ENCODE assay signal across 8 mouse cellular contexts in genomic region chr12:87413179-87413790, GRCm38 (mm10). TPM values are rescaled to one million over a fixed set of nuclear protein-coding genes. Genes with fewer than 3 reads are reported as not detected.
A peak's percentile ranks its signal among the peaks of the same experiment; 100 is the strongest.
DNase-seq lines count a peak whose midpoint lies in the region; ATAC-seq and TF ChIP-seq lines count a peak whose summit lies in the region.

No protein-coding gene starts in this region.

- H3K4me1 ChIP-seq in heart, embryonic 11.5 days (ENCODE audit: control insufficient read depth, insufficient read depth, low read length): 0 out of 2 replicates have a peak, but pooled peaks cover 3% of the 10 kb centered on the region
- no peaks in the 10 kb centered on the region for H3K4me1 ChIP-seq in midbrain, embryonic 14.5 days (ENCODE audit: control insufficient read depth, insufficient read depth, low read length)
- peaks cover 11% of the 10 kb centered on the region; the same call in 1 of the 2 replicates for H3K4me1 ChIP-seq in small intestine, adult 2 months (ENCODE audit: control insufficient read depth, insufficient read depth, insufficient read length, low read length)

- intact Hi-C loops in left cerebral cortex, postnatal 4 days (cut with DNase I): no loop called here

- WGBS in heart, embryonic 11.5 days (ENCODE audit: insufficient replicate concordance): 25% methylated on average over 4 of the region's 4 CpGs
- 22% methylated on average over 4 of the region's 4 CpGs for WGBS in midbrain, embryonic 14.5 days
- WGBS in small intestine, adult 2 months: 20% methylated on average over 4 of the region's 4 CpGs

- peak; percentile 79; the same call in 1 of the 2 replicates for TF ChIP-seq CTCF in small intestine, adult 2 months (IDR thresholded peaks at IDR 0.05; ENCODE audit: extremely low read depth, insufficient read length, insufficient replicate concordance, low read depth, low read length)

- no peak overlapping the region for H3K27ac ChIP-seq in heart, embryonic 11.5 days (ENCODE audit: low read depth, low read length)
- H3K27ac ChIP-seq in midbrain, embryonic 14.5 days (replicated peaks; ENCODE audit: low read depth, low read length): no peak overlapping the region
- no peak overlapping the region for H3K27ac ChIP-seq in small intestine, adult 2 months (ENCODE audit: insufficient read depth, low read depth, low read length)

- no peak for ATAC-seq in heart, embryonic 11.5 days (replicated peaks; ENCODE audit: insufficient number of reproducible peaks, low FRiP score, low TSS enrichment)
- ATAC-seq in midbrain, embryonic 14.5 days (ENCODE audit: low FRiP score, low TSS enrichment): peak; percentile 40; the same call in 1 of the 2 replicates

- no peaks in the 10 kb centered on the region for H3K9me3 ChIP-seq in heart, embryonic 11.5 days (replicated peaks; ENCODE audit: control insufficient read depth, low read length)
- no peaks in the 10 kb centered on the region for H3K9me3 ChIP-seq in midbrain, embryonic 14.5 days (ENCODE audit: control insufficient read depth, low read length)

- DNase-seq in heart, adult 11 months: peak; percentile 92
- peak; percentile 69 to 84 for DNase-seq in cerebellum, postnatal 25 days
- DNase-seq in gastrocnemius, adult 8-10 months (ENCODE audit: low spot score in 2 of 2): peak; percentile 24 to 27
- peak; percentile 77 for DNase-seq in kidney, adult 18-20 months
- peak; percentile 71 for DNase-seq in left cerebral cortex, postnatal 4 days
- DNase-seq in midbrain, embryonic 14.5 days: peak; percentile 85

- no peak overlapping the region for H3K4me2 ChIP-seq in heart, embryonic 11.5 days
- H3K4me2 ChIP-seq in midbrain, embryonic 14.5 days (ENCODE audit: low read length): no peak overlapping the region

- H3K4me3 ChIP-seq in heart, embryonic 11.5 days (ENCODE audit: low read depth, low read length): no peak overlapping the region
- H3K4me3 ChIP-seq in midbrain, embryonic 14.5 days (replicated peaks; ENCODE audit: low read depth, low read length): no peak overlapping the region
- H3K4me3 ChIP-seq in small intestine, adult 2 months (ENCODE audit: low read depth, low read length): no peak overlapping the region

- H3K36me3 ChIP-seq in heart, embryonic 11.5 days (ENCODE audit: control insufficient read depth, insufficient read depth, low read length): no peaks in the 10 kb centered on the region
- H3K36me3 ChIP-seq in midbrain, embryonic 14.5 days (ENCODE audit: control insufficient read depth, insufficient read depth, low read length): no peaks in the 10 kb centered on the region
- H3K36me3 ChIP-seq in small intestine, adult 2 months (ENCODE audit: control insufficient read depth, insufficient read depth, low read length): no peaks in the 10 kb centered on the region

- H3K27me3 ChIP-seq in heart, embryonic 11.5 days (ENCODE audit: control insufficient read depth, insufficient read depth, low read length): no peaks in the 10 kb centered on the region
- H3K27me3 ChIP-seq in midbrain, embryonic 14.5 days (ENCODE audit: control insufficient read depth, insufficient read depth, low read length): no peaks in the 10 kb centered on the region
- H3K27me3 ChIP-seq in small intestine, adult 2 months (ENCODE audit: control insufficient read depth, insufficient read depth, low read length): no peaks in the 10 kb centered on the region

- no peak for TF ChIP-seq POLR2A in small intestine, adult 2 months (IDR thresholded peaks at IDR 0.05; ENCODE audit: low read depth, low read length)

- no peak overlapping the region for H3K9ac ChIP-seq in heart, embryonic 11.5 days (ENCODE audit: low read depth, low read length)
- no peak overlapping the region for H3K9ac ChIP-seq in midbrain, embryonic 14.5 days (replicated peaks; ENCODE audit: low read length)

RNA-seq across cellular contexts. Expression of gene Sptlc2, which starts 25.1 kb away (rescaled TPM):
- polyA plus RNA-seq in heart, embryonic 11.5 days (2014; fragmentation: Nextera tagmentation; extraction: Ambion mirVana): 73.2 and 82.1 TPM in 2 replicates
- total RNA-seq in gastrocnemius, adult 8-10 months (2022): 1 to 10 TPM; 4.7 to 5.6 (median 5.3) TPM
- total RNA-seq in left cerebral cortex, postnatal 4 days (2021): 10 to 100 TPM; 73.4 to 81.9 TPM
- polyA plus RNA-seq in midbrain, embryonic 14.5 days (2014; fragmentation: Nextera tagmentation; extraction: Ambion mirVana): 58.0 and 69.0 TPM in 2 replicates
- polyA plus RNA-seq in small intestine, adult 2 months (2012; rRNA removed): 10.7 and 13.5 TPM in 2 replicates

RNA-seq across cellular contexts. Expression of gene Slirp, which starts 30.4 kb away (rescaled TPM):
- polyA plus RNA-seq in heart, embryonic 11.5 days (2014; fragmentation: Nextera tagmentation; extraction: Ambion mirVana): 256 and 291 TPM in 2 replicates
- total RNA-seq in gastrocnemius, adult 8-10 months (2022): 100 to 1,000 TPM; 143 to 183 (median 163) TPM
- total RNA-seq in left cerebral cortex, postnatal 4 days (2021): 100 to 1,000 TPM in 1 of 2 experiments, 10 to 100 TPM in 1; 96.3 to 101 TPM
- 228 and 258 TPM in 2 replicates for polyA plus RNA-seq in midbrain, embryonic 14.5 days (2014; fragmentation: Nextera tagmentation; extraction: Ambion mirVana)
- polyA plus RNA-seq in small intestine, adult 2 months (2012; rRNA removed): 2.9 and 4.1 TPM in 2 replicates

RNA-seq across cellular contexts. Expression of gene Alkbh1, which starts 30.5 kb away (rescaled TPM):
- polyA plus RNA-seq in heart, embryonic 11.5 days (2014; fragmentation: Nextera tagmentation; extraction: Ambion mirVana): 39.6 and 52.6 TPM in 2 replicates
- total RNA-seq in gastrocnemius, adult 8-10 months (2022): 1 to 10 TPM; 4.2 to 6.2 (median 5.3) TPM
- 10 to 100 TPM; 25.8 to 28.4 TPM for total RNA-seq in left cerebral cortex, postnatal 4 days (2021)
- 35.0 and 42.9 TPM in 2 replicates for polyA plus RNA-seq in midbrain, embryonic 14.5 days (2014; fragmentation: Nextera tagmentation; extraction: Ambion mirVana)
- polyA plus RNA-seq in small intestine, adult 2 months (2012; rRNA removed): 5.7 and 6.0 TPM in 2 replicates

RNA-seq across cellular contexts. Expression of gene Snw1, which starts 58.8 kb away (rescaled TPM):
- 95.7 and 95.9 TPM in 2 replicates for polyA plus RNA-seq in heart, embryonic 11.5 days (2014; fragmentation: Nextera tagmentation; extraction: Ambion mirVana)
- total RNA-seq in gastrocnemius, adult 8-10 months (2022): 10 to 100 TPM; 46.5 to 56.6 (median 52.5) TPM
- total RNA-seq in left cerebral cortex, postnatal 4 days (2021): 10 to 100 TPM; 53.1 to 53.3 TPM
- 108 and 121 TPM in 2 replicates for polyA plus RNA-seq in midbrain, embryonic 14.5 days (2014; fragmentation: Nextera tagmentation; extraction: Ambion mirVana)
- polyA plus RNA-seq in small intestine, adult 2 months (2012; rRNA removed): 0.99 and 2.7 TPM in 2 replicates

Comparison
In these comparisons a context has a peak if more than half of its experiments do, and no peak if none do; other contexts are left out.
1. DNase-seq: peak in every context shown above with its lines; median percentile 92 in heart, adult 11 months; 85 in midbrain, embryonic 14.5 days; 77 in kidney, adult 18-20 months; 76 in cerebellum, postnatal 25 days; 71 in left cerebral cortex, postnatal 4 days; 26 in gastrocnemius, adult 8-10 months.
2. RNA of gene Slirp, which starts 30.4 kb away (polyA plus RNA-seq): 256 to 291 TPM in heart, embryonic 11.5 days and 228 to 258 TPM in midbrain, embryonic 14.5 days; 2.9 to 4.1 TPM in small intestine, adult 2 months; every median in the first group is over 10 times any median in the second.